Comparison of ENCODE assay signal across 8 mouse cellular contexts in genomic region chr3:20520738-20521137, GRCm38 (mm10).
DNase-seq lines count a peak whose midpoint lies in the region; ATAC-seq and TF ChIP-seq lines count a peak whose summit lies in the region.

No protein-coding gene starts in this region.

- H3K9me3 ChIP-seq in heart, embryonic 10.5 days, result no peaks in the 10 kb centered on the region
- H3K9me3 ChIP-seq in limb, embryonic 10.5 days (replicated peaks), result no peaks in the 10 kb centered on the region
- H3K9me3 ChIP-seq in heart, embryonic 11.5 days (replicated peaks; ENCODE audit: control insufficient read depth, low read length), result no peaks in the 10 kb centered on the region

- TF ChIP-seq CTCF in brain, embryonic 14.5 days (IDR thresholded peaks at IDR 0.05; ENCODE audit: borderline replicate concordance, extremely low read depth, insufficient read depth, insufficient read length), result peak; percentile 70; the same call in 1 of the 2 replicates

- no peak overlapping the region for H3K27ac ChIP-seq in heart, embryonic 10.5 days
- no peak overlapping the region for H3K27ac ChIP-seq in limb, embryonic 10.5 days
- no peak overlapping the region for H3K27ac ChIP-seq in heart, embryonic 11.5 days (ENCODE audit: low read depth, low read length)

- no peak overlapping the region for H3K9ac ChIP-seq in heart, embryonic 11.5 days (ENCODE audit: low read depth, low read length)

- TF ChIP-seq POLR2A in brain, embryonic 14.5 days (IDR thresholded peaks at IDR 0.05; ENCODE audit: borderline replicate concordance, extremely low read depth, insufficient read depth, insufficient read length, poor library complexity, severe bottlenecking), result no peak

- no peak for ATAC-seq in heart, embryonic 11.5 days (replicated peaks; ENCODE audit: insufficient number of reproducible peaks, low FRiP score, low TSS enrichment)

- peak; percentile 5 to 42 for DNase-seq in heart, postnatal 10 days
- DNase-seq in heart, embryonic 10.5 days (ENCODE audit: low spot score), result no peak
- DNase-seq in ovary, postnatal 14 days (ENCODE audit: low spot score), result peak; percentile 9
- DNase-seq in ovary, adult 18-20 months (ENCODE audit: low spot score), result no peak
- peak; percentile 56 for DNase-seq in brain, embryonic 14.5 days (ENCODE audit: low read depth)
- DNase-seq in limb, embryonic 10.5 days (ENCODE audit: low spot score), result peak; percentile 65
- no peak for DNase-seq in spleen, postnatal 10 days (ENCODE audit: low spot score in 2 of 2)

- H3K4me3 ChIP-seq in heart, embryonic 10.5 days, result no peak overlapping the region
- no peak overlapping the region for H3K4me3 ChIP-seq in limb, embryonic 10.5 days
- H3K4me3 ChIP-seq in heart, embryonic 11.5 days (ENCODE audit: low read depth, low read length), result no peak overlapping the region

- no peaks in the 10 kb centered on the region for H3K36me3 ChIP-seq in heart, embryonic 10.5 days
- no peaks in the 10 kb centered on the region for H3K36me3 ChIP-seq in limb, embryonic 10.5 days
- H3K36me3 ChIP-seq in heart, embryonic 11.5 days (ENCODE audit: control insufficient read depth, insufficient read depth, low read length), result no peaks in the 10 kb centered on the region

- H3K27me3 ChIP-seq in heart, embryonic 10.5 days (ENCODE audit: insufficient read depth, poor library complexity, severe bottlenecking), result no peaks in the 10 kb centered on the region
- H3K27me3 ChIP-seq in limb, embryonic 10.5 days (ENCODE audit: low read depth, poor library complexity, severe bottlenecking), result no peaks in the 10 kb centered on the region
- no peaks in the 10 kb centered on the region for H3K27me3 ChIP-seq in heart, embryonic 11.5 days (ENCODE audit: control insufficient read depth, insufficient read depth, low read length)

- WGBS in heart, embryonic 10.5 days, result 58% methylated on average over 6 of the region's 6 CpGs
- WGBS in limb, embryonic 10.5 days, result 65% methylated on average over 6 of the region's 6 CpGs
- 53% methylated on average over 6 of the region's 6 CpGs for WGBS in heart, embryonic 11.5 days (ENCODE audit: insufficient replicate concordance)

- H3K4me2 ChIP-seq in heart, embryonic 11.5 days, result no peak overlapping the region

- no peaks in the 10 kb centered on the region for H3K4me1 ChIP-seq in heart, embryonic 10.5 days
- 0 out of 2 replicates have a peak, but pooled peaks cover 3% of the 10 kb centered on the region for H3K4me1 ChIP-seq in limb, embryonic 10.5 days
- no peaks in the 10 kb centered on the region for H3K4me1 ChIP-seq in heart, embryonic 11.5 days (ENCODE audit: control insufficient read depth, insufficient read depth, low read length)

- intact Hi-C loops in heart, postnatal 10 days (cut with DNase I), result loop anchor here (5.0 kb wide), 1 partner anchor 618 kb away; no protein-coding TSS in a partner anchor

Comparison
In these comparisons a context has a peak if more than half of its experiments do, and no peak if none do; other contexts are left out.
1. DNase-seq: peak in heart, postnatal 10 days (2 of 2), ovary, postnatal 14 days (single experiment), brain, embryonic 14.5 days (single experiment) and limb, embryonic 10.5 days (single experiment); none in heart, embryonic 10.5 days (single experiment), ovary, adult 18-20 months (single experiment) and spleen, postnatal 10 days (0 of 2).